ENCODE assay signal across 8 mouse cellular contexts in the genomic region with DNA sequence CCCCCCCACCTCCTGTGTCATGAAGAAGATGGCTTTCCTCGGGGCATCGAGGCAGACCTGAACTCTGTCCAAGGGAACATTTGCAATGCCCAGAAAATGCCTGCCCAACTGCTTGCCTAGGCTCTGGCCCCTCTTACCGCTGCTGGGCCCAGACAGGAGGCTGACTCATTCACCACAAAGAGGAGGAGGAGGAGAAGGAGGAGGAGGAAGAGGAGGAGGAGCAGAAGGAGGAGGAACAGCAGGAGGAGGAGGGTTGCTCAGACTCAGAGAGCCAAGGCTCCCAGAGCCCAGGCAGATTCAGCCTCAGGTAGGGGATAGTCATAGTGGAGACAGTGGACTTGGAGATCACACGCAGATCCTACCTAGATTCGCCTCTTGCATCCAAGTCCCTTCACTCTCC. TPM values are rescaled to one million over a fixed set of nuclear protein-coding genes. Genes with fewer than 3 reads are reported as not detected.
DNase-seq lines count a peak whose midpoint lies in the region; ATAC-seq lines count a peak whose summit lies in the region.

No protein-coding gene starts in this region.

- no peaks in the 10 kb centered on the region for H3K9me3 ChIP-seq in forebrain, embryonic 13.5 days (replicated peaks)
- no peaks in the 10 kb centered on the region for H3K9me3 ChIP-seq in forebrain, embryonic 15.5 days
- H3K9me3 ChIP-seq in forebrain, embryonic 14.5 days (replicated peaks; ENCODE audit: control insufficient read depth, low read length), result no peaks in the 10 kb centered on the region
- no peaks in the 10 kb centered on the region for H3K9me3 ChIP-seq in liver, embryonic 15.5 days (replicated peaks)

- no peak for ATAC-seq in forebrain, embryonic 13.5 days
- no peak for ATAC-seq in forebrain, embryonic 15.5 days (replicated peaks)
- no peak for ATAC-seq in forebrain, embryonic 14.5 days
- peak; percentile 45; the same call in 1 of the 2 replicates for ATAC-seq in liver, embryonic 15.5 days (ENCODE audit: insufficient read depth)

- peaks cover 13% of the 10 kb centered on the region for H3K4me1 ChIP-seq in forebrain, embryonic 13.5 days
- H3K4me1 ChIP-seq in forebrain, embryonic 15.5 days, result peaks cover 13% of the 10 kb centered on the region
- peaks cover 9% of the 10 kb centered on the region for H3K4me1 ChIP-seq in forebrain, embryonic 14.5 days (ENCODE audit: control insufficient read depth, insufficient read depth, low read length)
- peaks cover 17% of the 10 kb centered on the region for H3K4me1 ChIP-seq in liver, embryonic 15.5 days (replicated peaks)

- H3K27ac ChIP-seq in forebrain, embryonic 13.5 days, result no peak overlapping the region
- no peak overlapping the region for H3K27ac ChIP-seq in forebrain, embryonic 15.5 days (replicated peaks)
- H3K27ac ChIP-seq in forebrain, embryonic 14.5 days (ENCODE audit: low read depth, low read length), result no peak overlapping the region
- no peak overlapping the region for H3K27ac ChIP-seq in liver, embryonic 15.5 days (replicated peaks)

- peaks cover 41% of the 10 kb centered on the region for H3K27me3 ChIP-seq in forebrain, embryonic 13.5 days
- H3K27me3 ChIP-seq in forebrain, embryonic 15.5 days, result peaks cover 31% of the 10 kb centered on the region; the same call in 1 of the 2 replicates
- H3K27me3 ChIP-seq in forebrain, embryonic 14.5 days (replicated peaks; ENCODE audit: control insufficient read depth, insufficient read depth, low read length), result peaks cover 22% of the 10 kb centered on the region
- peaks cover 66% of the 10 kb centered on the region for H3K27me3 ChIP-seq in liver, embryonic 15.5 days

- peak overlapping the region; percentile 50; the same call in 1 of the 2 replicates for H3K9ac ChIP-seq in forebrain, embryonic 13.5 days
- no peak overlapping the region for H3K9ac ChIP-seq in forebrain, embryonic 15.5 days (replicated peaks)
- H3K9ac ChIP-seq in forebrain, embryonic 14.5 days (ENCODE audit: low read length), result no peak overlapping the region
- H3K9ac ChIP-seq in liver, embryonic 15.5 days, result no peak overlapping the region; the same call in 1 of the 2 replicates

- H3K4me2 ChIP-seq in forebrain, embryonic 13.5 days, result peak overlapping the region; percentile 65
- H3K4me2 ChIP-seq in forebrain, embryonic 15.5 days (replicated peaks), result no peak overlapping the region; the same call in 1 of the 2 replicates
- peak overlapping the region; percentile 67; the same call in 1 of the 2 replicates for H3K4me2 ChIP-seq in forebrain, embryonic 14.5 days (ENCODE audit: low read length)
- peak overlapping the region; percentile 83 for H3K4me2 ChIP-seq in liver, embryonic 15.5 days

- H3K36me3 ChIP-seq in forebrain, embryonic 13.5 days (ENCODE audit: poor library complexity, severe bottlenecking), result no peaks in the 10 kb centered on the region
- H3K36me3 ChIP-seq in forebrain, embryonic 15.5 days, result no peaks in the 10 kb centered on the region
- H3K36me3 ChIP-seq in forebrain, embryonic 14.5 days (ENCODE audit: control insufficient read depth, insufficient read depth, low read length), result no peaks in the 10 kb centered on the region
- H3K36me3 ChIP-seq in liver, embryonic 15.5 days (replicated peaks), result no peaks in the 10 kb centered on the region

- peak; percentile 92 for DNase-seq in 416B (ENCODE audit: low read depth)
- no peak for DNase-seq in forebrain, embryonic 14.5 days (ENCODE audit: low spot score)
- no peak for DNase-seq in cerebellum, postnatal 14 days
- DNase-seq in gastrocnemius, postnatal 10 days, result no peak
- no peak for DNase-seq in cerebellum, adult 18-20 months

- WGBS in forebrain, embryonic 13.5 days, result 57% methylated on average over 5 of the region's 5 CpGs
- 47% methylated on average over 5 of the region's 5 CpGs for WGBS in forebrain, embryonic 15.5 days
- WGBS in forebrain, embryonic 14.5 days, result 52% methylated on average over 5 of the region's 5 CpGs
- 11% methylated on average over 5 of the region's 5 CpGs for WGBS in liver, embryonic 15.5 days (ENCODE audit: insufficient replicate concordance)

- no peak overlapping the region; the same call in 1 of the 2 replicates for H3K4me3 ChIP-seq in forebrain, embryonic 13.5 days
- H3K4me3 ChIP-seq in forebrain, embryonic 15.5 days, result no peak overlapping the region
- no peak overlapping the region for H3K4me3 ChIP-seq in forebrain, embryonic 14.5 days (ENCODE audit: low read depth, low read length)
- H3K4me3 ChIP-seq in liver, embryonic 15.5 days (replicated peaks), result peak overlapping the region; percentile 54

RNA-seq across cellular contexts. Expression of gene Vdr, which starts 3.2 kb away (rescaled TPM):
- polyA plus RNA-seq in forebrain, embryonic 13.5 days (2015; fragmentation: Nextera tagmentation; extraction: Ambion mirVana), result 0.05 TPM in 1 of 2 replicates, not detected in the other
- polyA plus RNA-seq in forebrain, embryonic 15.5 days (2015; fragmentation: Nextera tagmentation; extraction: Ambion mirVana), result 0.08 and 0.09 TPM in 2 replicates
- 0.20 TPM in 1 of 2 replicates, not detected in the other for polyA plus RNA-seq in forebrain, embryonic 14.5 days (2014; fragmentation: Nextera tagmentation; extraction: Ambion mirVana)
- polyA plus RNA-seq in liver, embryonic 15.5 days (2015; fragmentation: Nextera tagmentation; extraction: Ambion mirVana), result 0.14 and 0.15 TPM in 2 replicates
- 1 to 10 TPM in 1 of 2 experiments, under 1 TPM in 1; 0.40 to 2.8 TPM for total RNA-seq in gastrocnemius, postnatal 10 days (2021)

RNA-seq across cellular contexts. Expression of gene Tmem106c, which starts 56.8 kb away (rescaled TPM):
- polyA plus RNA-seq in forebrain, embryonic 13.5 days (2015; fragmentation: Nextera tagmentation; extraction: Ambion mirVana), result 46.9 and 56.2 TPM in 2 replicates
- polyA plus RNA-seq in forebrain, embryonic 15.5 days (2015; fragmentation: Nextera tagmentation; extraction: Ambion mirVana), result 60.8 and 66.2 TPM in 2 replicates
- 71.7 and 75.2 TPM in 2 replicates for polyA plus RNA-seq in forebrain, embryonic 14.5 days (2014; fragmentation: Nextera tagmentation; extraction: Ambion mirVana)
- 14.2 and 15.8 TPM in 2 replicates for polyA plus RNA-seq in liver, embryonic 15.5 days (2015; fragmentation: Nextera tagmentation; extraction: Ambion mirVana)
- total RNA-seq in gastrocnemius, postnatal 10 days (2021), result 10 to 100 TPM; 14.4 to 17.7 TPM
